Mouse (Mus musculus): ENCODE measurements at regions not wholly inside any gene's neighbourhood (a gene's known extent, or its start where the extent isn't known, plus 50 kb on each side); places are given as distances from the start of the nearest gene placed in this dataset.
A peak's percentile ranks its signal among the peaks of the same experiment; 100 is the strongest.

DNA sequence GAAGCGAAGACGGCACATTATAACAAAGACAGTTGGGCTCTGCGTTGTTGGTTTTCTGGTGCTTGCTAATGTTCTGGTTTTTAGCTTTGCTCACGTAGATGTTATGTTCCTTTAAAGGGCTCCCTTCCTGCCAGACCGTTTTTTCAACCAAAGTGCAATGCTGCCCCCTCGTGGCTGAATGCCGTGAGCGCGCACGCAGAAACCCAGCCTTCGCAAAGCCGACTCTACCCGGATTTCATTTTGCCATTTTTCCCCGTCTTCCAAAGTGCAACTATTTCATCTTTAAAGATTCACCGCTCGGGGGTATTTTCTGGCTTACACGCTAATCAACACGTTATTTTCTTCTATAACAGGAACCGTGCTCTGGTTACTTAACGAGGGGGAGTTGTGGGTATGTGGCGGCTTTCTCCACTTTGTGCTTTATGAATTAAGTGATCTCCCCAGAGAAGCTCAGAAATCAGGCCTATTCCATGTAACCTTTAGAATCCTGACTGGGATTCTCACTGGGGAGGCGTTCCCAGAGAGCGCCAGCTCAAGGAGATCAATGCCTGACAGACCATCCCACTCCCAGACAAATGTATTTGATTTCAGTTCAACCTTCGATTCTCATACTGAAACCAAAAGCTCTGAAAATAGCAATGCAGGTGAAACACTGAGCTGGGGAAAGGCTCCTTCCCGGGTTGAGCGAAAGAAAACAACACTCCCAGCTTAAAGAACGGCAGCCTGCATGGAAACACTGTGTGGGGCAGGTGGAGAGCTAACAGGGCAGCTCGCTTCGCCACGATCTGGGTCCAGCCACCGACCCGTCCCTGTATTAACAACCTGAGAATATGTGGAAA lies 318.0 kb upstream of the Noct start:
- peak; percentile 90 for TF ChIP-seq CTCF (IDR thresholded peaks at IDR 0.05; ENCODE audit: low read depth, low read length)
- no peak for TF ChIP-seq POLR2A (IDR thresholded peaks at IDR 0.05; ENCODE audit: borderline replicate concordance, low read depth, low read length)

Measured in bone marrow macrophage, adult 2 months (primary cell).